In the genomic region with DNA sequence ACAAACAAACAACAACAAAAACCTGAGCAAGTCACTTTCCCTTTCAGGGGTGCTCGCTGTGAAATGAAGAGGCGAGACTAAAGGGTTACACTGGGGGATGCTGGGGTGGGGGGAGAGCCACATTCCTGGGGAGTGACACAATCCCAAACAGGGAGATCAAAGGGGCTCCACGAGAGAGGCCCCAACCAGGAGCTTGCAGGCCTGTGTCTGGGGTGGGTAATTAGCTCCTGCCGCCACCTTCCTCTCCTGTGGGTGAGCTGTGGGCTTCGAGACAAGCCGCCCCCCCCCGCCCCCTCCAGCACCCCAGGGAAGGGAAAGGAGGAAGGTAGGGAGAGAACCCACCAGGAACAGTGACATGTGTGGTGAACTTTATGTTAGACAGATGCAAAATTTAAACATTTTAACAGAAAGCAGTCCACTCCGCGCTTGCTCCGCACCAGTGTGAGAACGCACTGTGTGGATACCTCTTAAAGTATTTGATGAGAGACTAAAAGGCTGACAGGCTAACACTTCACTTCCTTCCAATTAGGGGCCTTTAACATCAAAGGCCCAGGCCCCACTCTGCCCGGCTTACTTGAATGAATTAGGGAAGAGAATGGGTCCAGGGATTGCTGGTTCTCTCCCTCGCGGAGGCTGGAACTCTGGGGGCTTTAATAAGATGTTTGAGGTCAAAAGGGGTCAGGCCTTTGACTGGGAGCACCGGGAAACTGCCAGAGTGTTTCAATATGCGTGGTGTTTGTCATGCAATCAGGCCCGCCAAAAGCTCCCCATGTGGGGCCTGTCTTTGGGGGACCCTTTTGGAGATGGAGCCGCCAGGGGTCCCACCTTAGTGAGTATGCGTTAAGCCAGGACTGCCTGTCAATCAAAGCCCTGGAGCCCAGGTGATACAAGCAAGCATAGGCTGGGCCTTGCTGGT, we compare ENCODE assay signal across 8 mouse cellular contexts.
A peak's percentile ranks its signal among the peaks of the same experiment; 100 is the strongest.
DNase-seq lines count a peak whose midpoint lies in the region; ATAC-seq and TF ChIP-seq lines count a peak whose summit lies in the region.

No protein-coding gene starts in this region.

- peak; percentile 43 for DNase-seq in kidney, postnatal 0 days (ENCODE audit: low spot score)
- DNase-seq in kidney, postnatal 36 days: no peak
- peak; percentile 84 for DNase-seq in forebrain, embryonic 14.5 days (ENCODE audit: low spot score)
- DNase-seq in midbrain, embryonic 11.5 days (ENCODE audit: low spot score, missing footprints): peak; percentile 95
- no peak for DNase-seq in cerebellum, adult 9-11 months
- DNase-seq in cerebellum, adult 11-12 months: no peak
- DNase-seq in thymus, adult 2 months: no peak

- H3K27me3 ChIP-seq in kidney, postnatal 0 days (ENCODE audit: insufficient read depth, low read length): no peaks in the 10 kb centered on the region
- H3K27me3 ChIP-seq in forebrain, embryonic 14.5 days (replicated peaks; ENCODE audit: control insufficient read depth, insufficient read depth, low read length): no peaks in the 10 kb centered on the region
- no peaks in the 10 kb centered on the region; the same call in 1 of the 2 replicates for H3K27me3 ChIP-seq in midbrain, embryonic 11.5 days (ENCODE audit: control insufficient read depth, insufficient read depth, low read length)
- no peaks in the 10 kb centered on the region for H3K27me3 ChIP-seq in thymus, adult 2 months (ENCODE audit: control insufficient read depth, insufficient read depth, low read length)

- 0 out of 2 replicates have a peak, but pooled peaks cover 4% of the 10 kb centered on the region for H3K4me1 ChIP-seq in kidney, postnatal 0 days (replicated peaks; ENCODE audit: insufficient read depth, low read length)
- peaks cover 2% of the 10 kb centered on the region; the same call in 1 of the 2 replicates for H3K4me1 ChIP-seq in bone marrow, adult 2 months (ENCODE audit: control insufficient read depth, insufficient read depth, low read length)
- peaks cover 35% of the 10 kb centered on the region for H3K4me1 ChIP-seq in forebrain, embryonic 14.5 days (ENCODE audit: control insufficient read depth, insufficient read depth, low read length)
- peaks cover 22% of the 10 kb centered on the region for H3K4me1 ChIP-seq in midbrain, embryonic 11.5 days (ENCODE audit: control insufficient read depth, insufficient read depth, low read length)
- H3K4me1 ChIP-seq in thymus, adult 2 months (replicated peaks; ENCODE audit: control insufficient read depth, insufficient read depth, low read length): peaks cover 6% of the 10 kb centered on the region

- ATAC-seq in kidney, postnatal 0 days (replicated peaks; ENCODE audit: low FRiP score, low read depth): peak; percentile 68; the same call in 1 of the 2 replicates
- peak; percentile 87 for ATAC-seq in forebrain, embryonic 14.5 days
- peak; percentile 91 for ATAC-seq in midbrain, embryonic 11.5 days (ENCODE audit: low FRiP score)

- H3K4me3 ChIP-seq in kidney, postnatal 0 days (replicated peaks; ENCODE audit: low read depth, low read length): no peak overlapping the region
- H3K4me3 ChIP-seq in bone marrow, adult 2 months (replicated peaks; ENCODE audit: control insufficient read depth, low read depth, low read length): no peak overlapping the region
- H3K4me3 ChIP-seq in forebrain, embryonic 14.5 days (ENCODE audit: low read depth, low read length): no peak overlapping the region
- H3K4me3 ChIP-seq in midbrain, embryonic 11.5 days (ENCODE audit: low read depth, low read length): no peak overlapping the region
- H3K4me3 ChIP-seq in thymus, adult 2 months (ENCODE audit: control insufficient read depth, insufficient read depth, low read length): no peak overlapping the region

- 26% methylated on average over 19 of the region's 19 CpGs for WGBS in kidney, postnatal 0 days
- 68% methylated on average over 19 of the region's 19 CpGs for WGBS in bone marrow, adult 2 months
- 2% methylated on average over 19 of the region's 19 CpGs for WGBS in forebrain, embryonic 14.5 days
- WGBS in midbrain, embryonic 11.5 days: under 1% methylated on average over 19 of the region's 19 CpGs
- WGBS in thymus, adult 2 months: 69% methylated on average over 19 of the region's 19 CpGs

- no peak overlapping the region for H3K27ac ChIP-seq in kidney, postnatal 0 days
- peak overlapping the region; percentile 95 for H3K27ac ChIP-seq in bone marrow, adult 2 months (ENCODE audit: control insufficient read depth, insufficient read depth, low read depth, low read length, poor library complexity)
- peak overlapping the region; percentile 44 for H3K27ac ChIP-seq in forebrain, embryonic 14.5 days (ENCODE audit: low read depth, low read length)
- peak overlapping the region; percentile 60 for H3K27ac ChIP-seq in midbrain, embryonic 11.5 days (ENCODE audit: low read depth, low read length)
- H3K27ac ChIP-seq in thymus, adult 2 months (ENCODE audit: control insufficient read depth, insufficient read depth, low read length): no peak overlapping the region

- no peak overlapping the region for H3K9ac ChIP-seq in kidney, postnatal 0 days (ENCODE audit: low read depth, low read length)
- 0 out of 2 replicates have a peak overlapping the region, but pooled peaks have one; percentile 18 for H3K9ac ChIP-seq in forebrain, embryonic 14.5 days (ENCODE audit: low read length)
- no peak overlapping the region for H3K9ac ChIP-seq in midbrain, embryonic 11.5 days (ENCODE audit: low read length)

- TF ChIP-seq CTCF in kidney, postnatal 0 days (IDR thresholded peaks at IDR 0.05; ENCODE audit: low read depth): no peak
- TF ChIP-seq CTCF in bone marrow, adult 2 months (IDR thresholded peaks at IDR 0.05; ENCODE audit: control insufficient read depth, insufficient read depth, low read length): no peak
- TF ChIP-seq CTCF in thymus, adult 2 months (IDR thresholded peaks at IDR 0.05; ENCODE audit: borderline replicate concordance, control insufficient read depth, extremely low read depth, insufficient read depth, low read length, poor library complexity): no peak

- no peak overlapping the region for H3K4me2 ChIP-seq in kidney, postnatal 0 days (ENCODE audit: low read length)
- peak overlapping the region; percentile 28 for H3K4me2 ChIP-seq in forebrain, embryonic 14.5 days (ENCODE audit: low read length)
- H3K4me2 ChIP-seq in midbrain, embryonic 11.5 days: peak overlapping the region; percentile 27

- H3K9me3 ChIP-seq in kidney, postnatal 0 days (replicated peaks; ENCODE audit: low read length): no peaks in the 10 kb centered on the region
- H3K9me3 ChIP-seq in forebrain, embryonic 14.5 days (replicated peaks; ENCODE audit: control insufficient read depth, low read length): no peaks in the 10 kb centered on the region
- H3K9me3 ChIP-seq in midbrain, embryonic 11.5 days (ENCODE audit: control insufficient read depth, low read length): no peaks in the 10 kb centered on the region

- H3K36me3 ChIP-seq in kidney, postnatal 0 days (ENCODE audit: insufficient read depth, low read length): no peaks in the 10 kb centered on the region
- H3K36me3 ChIP-seq in forebrain, embryonic 14.5 days (ENCODE audit: control insufficient read depth, insufficient read depth, low read length): no peaks in the 10 kb centered on the region
- H3K36me3 ChIP-seq in midbrain, embryonic 11.5 days (ENCODE audit: control insufficient read depth, insufficient read depth, low read length): no peaks in the 10 kb centered on the region
- no peaks in the 10 kb centered on the region for H3K36me3 ChIP-seq in thymus, adult 2 months (ENCODE audit: control insufficient read depth, insufficient read depth, low read length)

- TF ChIP-seq POLR2A in bone marrow, adult 2 months (IDR thresholded peaks at IDR 0.05; ENCODE audit: borderline replicate concordance, control insufficient read depth, low read depth, low read length): no peak
- TF ChIP-seq POLR2A in thymus, adult 2 months (IDR thresholded peaks at IDR 0.05; ENCODE audit: control insufficient read depth, extremely low read depth, insufficient read depth, low read length, poor library complexity): no peak

Comparison
In these comparisons a context has a peak if more than half of its experiments do, and no peak if none do; other contexts are left out.
1. DNase-seq: peak in kidney, postnatal 0 days (single experiment), forebrain, embryonic 14.5 days (single experiment) and midbrain, embryonic 11.5 days (single experiment); none in kidney, postnatal 36 days (0 of 2), cerebellum, adult 9-11 months (single experiment), cerebellum, adult 11-12 months (single experiment) and thymus, adult 2 months (single experiment).
2. H3K27ac ChIP-seq: peak in bone marrow, adult 2 months (single experiment), forebrain, embryonic 14.5 days (single experiment) and midbrain, embryonic 11.5 days (single experiment); none in kidney, postnatal 0 days (single experiment) and thymus, adult 2 months (single experiment).
3. Peak in every context shown above with its lines, with median percentiles within 50 percentile points of each other: ATAC-seq.